Mouse (Mus musculus): Measurements from ENCODE around the gene Krt16. TPM values are rescaled to one million over a fixed set of nuclear protein-coding genes. Genes with fewer than 3 reads are reported as not detected.

The Krt16 gene
- polyA plus RNA-seq, 1 experiment from 2014 or later = not detected

Other genes starting within 250 kb of the Krt16 start
- gene Krt33a, start 232.7 kb downstream of the Krt16 start, polyA plus RNA-seq (2014; fragmentation: Nextera tagmentation; extraction: Ambion mirVana) = not detected in 2 replicates
- gene Krt33b, start 219.0 kb downstream of the Krt16 start, polyA plus RNA-seq (2014; fragmentation: Nextera tagmentation; extraction: Ambion mirVana) = not detected in 2 replicates
- not detected in 2 replicates for gene Krt34, start 207.3 kb downstream of the Krt16 start, polyA plus RNA-seq (2014; fragmentation: Nextera tagmentation; extraction: Ambion mirVana)
- gene Krt31, start 198.4 kb downstream of the Krt16 start, polyA plus RNA-seq (2014; fragmentation: Nextera tagmentation; extraction: Ambion mirVana) = not detected in 2 replicates
- not detected in 2 replicates for gene Krt32, start 160.7 kb downstream of the Krt16 start, polyA plus RNA-seq (2014; fragmentation: Nextera tagmentation; extraction: Ambion mirVana)
- not detected in 2 replicates for gene Krt35, start 152.7 kb downstream of the Krt16 start, polyA plus RNA-seq (2014; fragmentation: Nextera tagmentation; extraction: Ambion mirVana)
- gene Krt36, start 143.3 kb downstream of the Krt16 start, polyA plus RNA-seq (2014; fragmentation: Nextera tagmentation; extraction: Ambion mirVana) = not detected in 2 replicates
- gene Krt13, start 127.3 kb downstream of the Krt16 start, polyA plus RNA-seq (2014; fragmentation: Nextera tagmentation; extraction: Ambion mirVana) = not detected in 2 replicates
- gene Krt15, start 113.0 kb downstream of the Krt16 start, polyA plus RNA-seq (2014; fragmentation: Nextera tagmentation; extraction: Ambion mirVana) = 0.17 and 0.24 TPM in 2 replicates
- gene Krt19, start 100.2 kb downstream of the Krt16 start, polyA plus RNA-seq (2014; fragmentation: Nextera tagmentation; extraction: Ambion mirVana) = 48.4 and 69.2 TPM in 2 replicates
- gene Krt9, start 55.7 kb downstream of the Krt16 start, polyA plus RNA-seq (2014; fragmentation: Nextera tagmentation; extraction: Ambion mirVana) = not detected in 2 replicates
- gene Krt14, start 41.4 kb downstream of the Krt16 start, polyA plus RNA-seq (2014; fragmentation: Nextera tagmentation; extraction: Ambion mirVana) = 1.4 and 1.7 TPM in 2 replicates
- 0.14 and 0.82 TPM in 2 replicates for gene Krt17, start 12.1 kb upstream of the Krt16 start, polyA plus RNA-seq (2014; fragmentation: Nextera tagmentation; extraction: Ambion mirVana)
- 0.20 TPM in 1 of 2 replicates, not detected in the other for gene Krt42, start 21.0 kb upstream of the Krt16 start, polyA plus RNA-seq (2014; fragmentation: Nextera tagmentation; extraction: Ambion mirVana)
- 1,605 and 1,756 TPM in 2 replicates for gene Eif1, start 71.0 kb upstream of the Krt16 start, polyA plus RNA-seq (2014; fragmentation: Nextera tagmentation; extraction: Ambion mirVana)
- gene Gast, start 85.5 kb upstream of the Krt16 start, polyA plus RNA-seq (2014; fragmentation: Nextera tagmentation; extraction: Ambion mirVana) = not detected in 2 replicates
- gene Hap1, start 107.2 kb upstream of the Krt16 start, polyA plus RNA-seq (2014; fragmentation: Nextera tagmentation; extraction: Ambion mirVana) = 3.0 and 3.4 TPM in 2 replicates
- gene Jup, start 148.9 kb upstream of the Krt16 start, polyA plus RNA-seq (2014; fragmentation: Nextera tagmentation; extraction: Ambion mirVana) = 72.2 and 80.6 TPM in 2 replicates
- 67.2 and 70.6 TPM in 2 replicates for gene P3h4, start 165.9 kb upstream of the Krt16 start, polyA plus RNA-seq (2014; fragmentation: Nextera tagmentation; extraction: Ambion mirVana)
- 89.3 and 107 TPM in 2 replicates for gene Fkbp10, start 166.8 kb upstream of the Krt16 start, polyA plus RNA-seq (2014; fragmentation: Nextera tagmentation; extraction: Ambion mirVana)
- gene Nt5c3b, start 192.9 kb upstream of the Krt16 start, polyA plus RNA-seq (2014; fragmentation: Nextera tagmentation; extraction: Ambion mirVana) = 98.8 and 111 TPM in 2 replicates
- 0.28 and 0.83 TPM in 2 replicates for gene Klhl10, start 193.0 kb upstream of the Krt16 start, polyA plus RNA-seq (2014; fragmentation: Nextera tagmentation; extraction: Ambion mirVana)
- 8.1 and 8.9 TPM in 2 replicates for gene Klhl11, start 223.8 kb upstream of the Krt16 start, polyA plus RNA-seq (2014; fragmentation: Nextera tagmentation; extraction: Ambion mirVana)